Mouse (Mus musculus) kidney, adult 2 months (tissue): ENCODE data around the gene Oser1.

Experiments used
- CTCF ChIP-seq: fragments of 200-500 bp; conservative IDR thresholded peaks from 2 replicates; pipeline ENCODE4 v1.5.1; 2011; ENCODE audit warnings: low read depth, mild to moderate bottlenecking, control low read depth, low read length, moderate library complexity, mixed read lengths; ENCODE audit not compliant: insufficient read depth, insufficient read length
- POLR2A ChIP-seq: fragments of 200-500 bp; IDR thresholded peaks from one replicate; pipeline ENCODE4 v1.6.1; 2011; ENCODE audit warnings: low read depth, low read length, control low read depth

GRCm38 (mm10) chr2:163399222-163399621 lies 25.3 kb downstream of the Oser1 start:
- TF ChIP-seq POLR2A (no peak), CTCF (no peak)
